Mouse (Mus musculus) spleen, adult 2 months (tissue): ENCODE data around the gene Slc47a2. TPM values are rescaled to one million over a fixed set of nuclear protein-coding genes. Genes with fewer than 3 reads are reported as not detected.

Experiments used
- DNase-seq, 2 experiments: peaks; one replicate each; pipeline versions ENCODE4 v3.0.0 to v3.0.0-alpha.2; 2012 to 2021; ENCODE audit warnings: low spot score in 2 of 2, low read depth in 1 of 2
- H3K27ac ChIP-seq: fragments of 200-500 bp; 2 replicates; pipeline ENCODE4 v1.5.1; 2012; ENCODE audit warnings: low read length, inconsistent platforms; ENCODE audit not compliant: insufficient read depth
- H3K27me3 ChIP-seq: fragments of 200-500 bp; 2 replicates; pipeline ENCODE4 v1.6.1; 2012; ENCODE audit warnings: mild to moderate bottlenecking, moderate library complexity, low read length, inconsistent platforms; ENCODE audit not compliant: control insufficient read depth, insufficient read depth
- H3K36me3 ChIP-seq: fragments of 200-500 bp; 2 replicates; pipeline ENCODE4 v1.6.1; 2012; ENCODE audit warnings: mild to moderate bottlenecking, low read length, inconsistent platforms; ENCODE audit not compliant: control insufficient read depth, insufficient read depth
- H3K4me1 ChIP-seq: fragments of 200-500 bp; 2 replicates; pipeline ENCODE4 v1.6.1; 2011; ENCODE audit warnings: inconsistent platforms; ENCODE audit not compliant: control insufficient read depth, insufficient read depth, insufficient read length
- H3K4me3 ChIP-seq: fragments of 200-500 bp; 2 replicates; pipeline ENCODE4 v1.5.1; 2011; ENCODE audit warnings: mild to moderate bottlenecking, inconsistent platforms; ENCODE audit not compliant: insufficient read depth, insufficient read length; ENCODE audit errors: extremely low read depth
- CTCF ChIP-seq: fragments of 200-500 bp; IDR thresholded peaks from 2 replicates; pipeline ENCODE4 v1.5.1; 2011; ENCODE audit warnings: mild to moderate bottlenecking, inconsistent platforms; ENCODE audit not compliant: insufficient read depth, insufficient read length, insufficient replicate concordance; ENCODE audit errors: extremely low read depth
- POLR2A ChIP-seq: fragments of 200-500 bp; IDR thresholded peaks from 2 replicates; pipeline ENCODE4 v1.6.1; 2011; ENCODE audit warnings: low read depth, low read length, inconsistent platforms
- WGBS: fragments of 180-500 bp; shearing (Covaris S2); methylation state at CpG from one replicate; pipeline ENCODE4 v1.1.7; 2018; 5-methylcytosine and 5-hydroxymethylcytosine counted together
- polyA plus RNA-seq: library from polyadenylated mRNA; depleted of rRNA; stranded (reverse); fragments of >200 nt; gene quantifications from 2 replicates; pipeline ENCODE4 v1.2.3, GENCODE M21; 2012

Gene Slc47a2
- polyA plus RNA-seq, 1 experiment, result not detected

- H3K36me3 ChIP-seq, result no peaks in the 10 kb centered on the region
- no peak for DNase-seq
- H3K27me3 ChIP-seq, result no peaks in the 10 kb centered on the region
- no peaks in the 10 kb centered on the region for H3K4me1 ChIP-seq
- H3K4me3 ChIP-seq, result no peak overlapping the region
- TF ChIP-seq POLR2A (no peak), CTCF (no peak)
- WGBS, result 81% methylated on average over 16 of the region's 16 CpGs
- H3K27ac ChIP-seq, result no peak overlapping the region
Measured at GRCm38 (mm10) chr11:61300716-61301392, 41.8 kb downstream of the Slc47a2 start.

- Histone ChIP-seq H3K27me3 (no peaks in the 10 kb centered on the region), H3K27ac (no peak overlapping the region), H3K36me3 (no peaks in the 10 kb centered on the region), H3K4me1 (no peaks in the 10 kb centered on the region), H3K4me3 (no peak overlapping the region)
- TF ChIP-seq POLR2A, result no peak
- TF ChIP-seq CTCF, result no peak
- 74% methylated on average over 3 of the region's 3 CpGs for WGBS
- DNase-seq, result no peak
Measured at GRCm38 (mm10) chr11:61300205-61300604, 42.5 kb downstream of the Slc47a2 start.

GRCm38 (mm10) chr11:61297901-61298300, 44.8 kb downstream of the Slc47a2 start:
- Histone ChIP-seq H3K27me3 (no peaks in the 10 kb centered on the region), H3K27ac (no peak overlapping the region), H3K4me3 (no peak overlapping the region), H3K4me1 (no peaks in the 10 kb centered on the region), H3K36me3 (no peaks in the 10 kb centered on the region)
- DNase-seq, result no peak
- 67% methylated on average over 2 of the region's 2 CpGs for WGBS
- TF ChIP-seq CTCF (no peak), POLR2A (no peak)

- no peak overlapping the region for H3K4me3 ChIP-seq
- WGBS, result 84% methylated on average over 2 of the region's 2 CpGs
- no peaks in the 10 kb centered on the region for H3K4me1 ChIP-seq
- H3K36me3 ChIP-seq, result no peaks in the 10 kb centered on the region
- DNase-seq, result no peak
- no peaks in the 10 kb centered on the region for H3K27me3 ChIP-seq
- H3K27ac ChIP-seq, result no peak overlapping the region
- no peak for TF ChIP-seq POLR2A
- no peak for TF ChIP-seq CTCF
Measured at GRCm38 (mm10) chr11:61297326-61297725, 45.3 kb downstream of the Slc47a2 start.

GRCm38 (mm10) chr11:61296556-61296955, 46.1 kb downstream of the Slc47a2 start:
- 80% methylated on average over 1 of the region's 1 CpGs for WGBS
- H3K27ac ChIP-seq, result no peak overlapping the region
- TF ChIP-seq POLR2A (no peak), CTCF (no peak)

GRCm38 (mm10) chr11:61295556-61295955, 47.1 kb downstream of the Slc47a2 start:
- Histone ChIP-seq H3K4me1 (no peaks in the 10 kb centered on the region), H3K27ac (no peak overlapping the region), H3K4me3 (no peak overlapping the region), H3K27me3 (no peaks in the 10 kb centered on the region), H3K36me3 (no peaks in the 10 kb centered on the region)
- WGBS, result 93% methylated on average over 2 of the region's 2 CpGs
- DNase-seq, result no peak
- TF ChIP-seq POLR2A (no peak), CTCF (no peak)

More at GRCm38 (mm10) chr11:61296556-61296955, 46.1 kb downstream of the Slc47a2 start:
- no peaks in the 10 kb centered on the region for H3K4me1 ChIP-seq
- H3K27me3 ChIP-seq, result no peaks in the 10 kb centered on the region
- no peak overlapping the region for H3K4me3 ChIP-seq
- H3K36me3 ChIP-seq, result no peaks in the 10 kb centered on the region
- DNase-seq, result no peak

- 77% methylated on average over 3 of the region's 3 CpGs for WGBS
- H3K4me1 ChIP-seq, result no peaks in the 10 kb centered on the region
- H3K36me3 ChIP-seq, result no peaks in the 10 kb centered on the region
- no peak overlapping the region for H3K27ac ChIP-seq
- H3K27me3 ChIP-seq, result no peaks in the 10 kb centered on the region
- TF ChIP-seq POLR2A (no peak), CTCF (no peak)
- H3K4me3 ChIP-seq, result no peak overlapping the region
- no peak for DNase-seq
Measured at GRCm38 (mm10) chr11:61294431-61294830, 48.2 kb downstream of the Slc47a2 start.
